Mouse (Mus musculus) megakaryocyte, adult 5-6 weeks (primary cell): ENCODE measurements around the gene Gm9837. TPM values are rescaled to one million over a fixed set of nuclear protein-coding genes. Genes with fewer than 3 reads are reported as not detected.
"Not testable (repeated sequence)": the region's sequence is repeated elsewhere in the genome, so short reads cannot be mapped to it uniquely, and the experiment has no call there.

Experiments
- ATAC-seq: 2 replicates; pipeline ENCODE4 v1.8.0; 2016; ENCODE audit warnings: mild to moderate bottlenecking, inconsistent platforms; ENCODE audit not compliant: poor library complexity, severe bottlenecking
- total RNA-seq, 2 experiments: library from RNA; stranded (forward) in 1 of 2; stranded (reverse) in 1 of 2; fragments of 153-499, 151-499 nt in 1 of 2; fragments of 221-1000, 200-1000 nt in 1 of 2; gene quantifications; 2 replicates each; pipeline versions ENCODE4 v1.2.3 to v1.2.4; 2015 to 2017

The Gm9837 gene
- total RNA-seq, 2 experiments from 2014 or later: not detected

DNA sequence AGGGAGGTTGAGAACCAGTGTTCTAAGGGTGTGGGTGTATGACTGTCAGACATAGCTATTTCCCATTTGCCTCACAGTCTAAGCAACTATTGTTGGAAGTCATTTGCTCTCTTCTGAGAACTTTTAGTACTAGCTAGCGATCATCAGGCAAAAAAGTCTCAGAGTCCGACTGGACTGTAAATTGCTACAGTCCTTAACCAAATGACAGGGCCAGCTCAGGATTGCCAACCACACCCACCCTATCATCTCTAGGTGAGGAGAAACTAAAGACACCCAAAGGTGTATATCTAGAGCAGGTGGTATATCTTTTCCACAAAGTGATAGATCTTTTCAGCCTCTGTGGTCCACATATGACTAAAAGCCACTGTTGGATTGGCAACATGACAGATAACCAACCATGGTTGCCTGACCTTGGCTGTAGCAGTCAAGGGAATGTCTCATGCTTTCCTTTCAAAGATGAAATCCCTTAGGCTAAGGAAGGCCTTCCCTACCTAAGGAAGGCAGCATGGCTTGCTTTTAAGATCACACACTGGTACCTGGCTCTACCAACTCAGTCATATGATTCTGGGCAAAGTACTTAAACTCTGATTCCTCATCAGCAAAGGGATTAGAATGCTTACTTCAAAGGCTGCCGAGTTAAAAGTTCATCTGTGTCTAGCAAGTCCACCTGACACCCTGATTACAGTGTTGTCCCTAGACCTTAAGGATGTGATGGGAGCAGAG, 42.1 kb downstream of the Gm9837 start:
- no peak for ATAC-seq

DNA sequence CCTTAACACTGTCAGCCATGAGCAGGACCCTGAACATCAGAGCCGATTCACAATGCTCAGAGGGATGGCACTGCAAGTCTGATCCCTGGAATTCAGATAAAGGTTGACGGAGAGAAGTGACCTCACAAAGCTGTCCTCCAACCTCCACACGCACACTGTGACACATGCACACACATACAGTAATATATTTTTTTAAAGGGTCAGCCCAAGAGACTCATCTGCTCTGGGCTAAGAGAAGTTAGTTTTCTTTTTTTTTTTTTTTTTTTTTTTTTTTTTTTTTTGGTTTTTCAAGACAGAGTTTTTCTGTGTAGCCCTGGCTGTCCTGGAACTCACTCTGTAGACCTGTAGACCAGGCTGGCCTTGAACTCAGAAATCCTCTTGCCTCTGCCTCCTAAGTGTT, 43.4 kb downstream of the Gm9837 start:
- not testable (repeated sequence) for ATAC-seq

DNA sequence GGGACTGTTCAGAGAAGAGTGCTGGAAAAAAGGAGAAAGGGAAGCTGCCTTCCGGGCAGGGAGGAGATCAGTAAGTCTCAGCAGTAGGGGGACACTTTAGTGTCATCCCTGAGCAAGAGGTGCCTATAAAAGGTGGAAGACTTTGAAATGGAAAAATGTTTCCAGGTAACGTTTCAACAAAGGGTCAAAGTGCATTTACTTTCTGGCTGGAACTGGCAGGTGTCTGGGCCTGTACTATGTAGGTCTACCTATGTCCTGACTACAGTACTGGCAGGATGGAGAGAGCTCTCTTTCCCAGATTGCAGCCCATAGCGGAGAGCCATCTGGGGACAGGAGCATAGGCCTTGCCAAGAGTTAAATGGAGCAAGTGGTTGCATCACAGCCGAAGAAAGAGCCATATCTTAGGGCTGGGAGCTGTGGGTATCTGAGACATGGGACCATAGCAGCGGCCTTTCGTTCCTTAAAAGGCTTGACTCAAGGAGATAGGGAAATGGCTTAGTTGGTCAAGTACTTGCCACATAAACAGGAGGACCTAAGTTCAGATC, 44.5 kb downstream of the Gm9837 start:
- no peak for ATAC-seq

DNA sequence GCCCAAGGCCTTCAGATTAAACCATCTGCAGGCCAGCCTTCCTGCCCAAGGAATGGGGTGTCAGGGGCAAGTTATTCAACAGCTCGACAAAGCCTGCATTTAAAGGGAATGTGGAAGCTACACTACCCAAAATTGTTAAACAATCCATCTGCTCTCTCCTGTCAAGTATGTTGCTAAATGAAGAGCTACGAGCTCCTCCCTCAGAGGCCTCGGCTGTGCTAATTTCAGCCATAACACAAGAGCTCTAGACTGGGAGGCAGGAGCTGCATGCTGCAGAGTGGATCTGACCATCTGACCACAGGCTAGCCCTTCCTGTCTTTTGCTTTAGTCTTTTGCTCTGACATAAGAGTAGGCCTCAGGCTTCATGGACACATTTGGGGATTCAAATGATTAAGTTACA, 45.0 kb downstream of the Gm9837 start:
- no peak for ATAC-seq

DNA sequence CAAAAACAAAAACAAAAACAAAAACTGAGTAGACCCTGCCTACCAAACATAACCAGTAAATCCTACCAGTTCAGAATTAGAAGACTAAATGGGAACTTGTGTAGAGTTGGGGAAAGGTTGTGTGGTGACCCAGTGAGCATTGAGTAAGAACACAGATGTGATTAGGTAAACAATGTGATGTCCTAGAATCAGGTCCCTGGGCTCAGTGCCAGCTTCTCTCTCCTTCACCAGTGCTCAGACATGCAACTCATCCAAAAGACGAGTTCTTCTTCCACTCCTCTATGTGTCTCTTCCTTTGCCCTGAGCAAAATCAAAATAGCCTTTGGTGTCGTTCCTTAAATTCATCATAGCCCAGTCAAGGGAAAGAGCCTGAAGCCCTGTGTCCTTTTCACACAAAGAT, 45.5 kb downstream of the Gm9837 start:
- no peak for ATAC-seq

DNA sequence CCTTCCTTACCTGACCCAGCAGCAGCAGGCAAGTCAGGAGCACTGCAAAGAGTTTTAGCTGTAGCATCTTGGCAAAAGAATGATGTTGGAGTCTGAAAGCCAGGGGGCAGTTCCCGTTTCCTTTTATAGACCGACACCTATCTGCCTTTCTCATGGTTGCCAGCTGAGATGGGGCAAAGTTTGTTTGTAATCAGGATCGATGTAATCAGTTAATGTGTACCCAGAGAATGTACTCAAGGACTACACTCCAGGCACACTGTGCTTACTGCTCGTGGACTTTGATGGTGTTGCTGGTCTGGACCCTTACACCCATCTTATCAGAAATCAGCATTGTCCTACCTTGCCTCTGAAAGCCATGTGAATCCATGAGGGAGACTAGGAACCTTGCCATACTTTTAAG, 47.2 kb downstream of the Gm9837 start, which contains the start of gene Leap2:
TSS of gene Leap2 (minus strand) at position 135 of the 400 bp plus-strand sequence.
- no peak for ATAC-seq

Other genes with a start within 250 kb of the Gm9837 start
- 84.8 and 87.0 TPM in 2 replicates for gene Hspa4, start 170.0 kb downstream of the Gm9837 start, total RNA-seq (2015)
- 313 and 322 TPM in 2 replicates for gene Hspa4, start 170.0 kb downstream of the Gm9837 start, total RNA-seq (2017)
- 14.2 and 19.0 TPM in 2 replicates for gene Zcchc10, start 145.8 kb downstream of the Gm9837 start, total RNA-seq (2015)
- gene Zcchc10, start 145.8 kb downstream of the Gm9837 start, total RNA-seq (2017): 1.9 and 3.2 TPM in 2 replicates
- gene Aff4, start 119.6 kb downstream of the Gm9837 start, total RNA-seq (2015): 59.1 and 62.0 TPM in 2 replicates
- gene Aff4, start 119.6 kb downstream of the Gm9837 start, total RNA-seq (2017): 38.3 and 38.4 TPM in 2 replicates
- gene Leap2, start 47.3 kb downstream of the Gm9837 start, total RNA-seq (2015): not detected in 2 replicates
- not detected in 2 replicates for gene Leap2, start 47.3 kb downstream of the Gm9837 start, total RNA-seq (2017)
- 163 and 181 TPM in 2 replicates for gene Uqcrq, start 39.6 kb downstream of the Gm9837 start, total RNA-seq (2015)
- gene Uqcrq, start 39.6 kb downstream of the Gm9837 start, total RNA-seq (2017): 53.2 and 54.8 TPM in 2 replicates
- gene Gdf9, start 39.5 kb downstream of the Gm9837 start, total RNA-seq (2015): 0.54 and 1.6 TPM in 2 replicates
- gene Gdf9, start 39.5 kb downstream of the Gm9837 start, total RNA-seq (2017): 2.5 and 5.7 TPM in 2 replicates
- not detected in 2 replicates for gene Gm10447, start 13.4 kb downstream of the Gm9837 start, total RNA-seq (2015)
- 0.11 TPM in 1 of 2 replicates, not detected in the other for gene Gm10447, start 13.4 kb downstream of the Gm9837 start, total RNA-seq (2017)
- 0.05 and 0.13 TPM in 2 replicates for gene Shroom1, start 13.3 kb downstream of the Gm9837 start, total RNA-seq (2015)
- gene Shroom1, start 13.3 kb downstream of the Gm9837 start, total RNA-seq (2017): 0.07 and 4.5 TPM in 2 replicates
- not detected in 2 replicates for gene Gm9945, start 9.7 kb upstream of the Gm9837 start, total RNA-seq (2015)
- not detected in 2 replicates for gene Gm9945, start 9.7 kb upstream of the Gm9837 start, total RNA-seq (2017)
- gene Sowaha, start 9.8 kb upstream of the Gm9837 start, total RNA-seq (2015): not detected in 2 replicates
- gene Sowaha, start 9.8 kb upstream of the Gm9837 start, total RNA-seq (2017): not detected in 2 replicates
- gene Sept8, start 48.8 kb upstream of the Gm9837 start, total RNA-seq (2015): 9.0 and 9.5 TPM in 2 replicates
- gene Sept8, start 48.8 kb upstream of the Gm9837 start, total RNA-seq (2017): 6.1 and 10.1 TPM in 2 replicates
- gene Kif3a, start 96.9 kb upstream of the Gm9837 start, total RNA-seq (2015): 2.5 and 4.1 TPM in 2 replicates
- gene Kif3a, start 96.9 kb upstream of the Gm9837 start, total RNA-seq (2017): 3.3 and 5.0 TPM in 2 replicates
- gene Il4, start 148.2 kb upstream of the Gm9837 start, total RNA-seq (2015): 5.5 and 13.1 TPM in 2 replicates
- gene Il4, start 148.2 kb upstream of the Gm9837 start, total RNA-seq (2017): 8.0 and 8.7 TPM in 2 replicates
- gene Il13, start 164.2 kb upstream of the Gm9837 start, total RNA-seq (2015): 0.18 TPM in 2 replicates
- gene Il13, start 164.2 kb upstream of the Gm9837 start, total RNA-seq (2017): 0.28 and 0.62 TPM in 2 replicates
- 23.9 and 26.7 TPM in 2 replicates for gene Rad50, start 236.8 kb upstream of the Gm9837 start, total RNA-seq (2015)
- gene Rad50, start 236.8 kb upstream of the Gm9837 start, total RNA-seq (2017): 33.7 and 38.1 TPM in 2 replicates